Mouse (Mus musculus) embryonic facial prominence, embryonic 13.5 days (tissue): ENCODE measurements around the gene Arid1b. TPM values are rescaled to one million over a fixed set of nuclear protein-coding genes. Genes with fewer than 3 reads are reported as not detected.

Experiments used
- ATAC-seq: fragments of 200-750 bp; cut with Nextera tagmentation; 2 replicates; pipeline ENCODE4 v1.8.0; 2017; ENCODE audit warnings: low read depth; ENCODE audit not compliant: insufficient number of reproducible peaks, insufficient read depth, low FRiP score, low TSS enrichment
- H3K27ac ChIP-seq: fragments of 300-500 bp; sonication (generic); 2 replicates; pipeline ENCODE4 v1.5.1; 2015; ENCODE audit warnings: moderate library complexity, mild to moderate bottlenecking, inconsistent platforms
- H3K27me3 ChIP-seq: fragments of 300-500 bp; sonication (generic); 2 replicates; pipeline ENCODE4 v1.6.1; 2015; ENCODE audit warnings: mild to moderate bottlenecking, inconsistent platforms
- H3K36me3 ChIP-seq: fragments of 300-500 bp; sonication (generic); 2 replicates; pipeline ENCODE4 v1.6.1; 2015; ENCODE audit warnings: mild to moderate bottlenecking, inconsistent platforms
- H3K4me1 ChIP-seq: fragments of 300-500 bp; sonication (generic); 2 replicates; pipeline ENCODE4 v1.6.1; 2015; ENCODE audit warnings: inconsistent platforms
- H3K4me2 ChIP-seq: fragments of 300-500 bp; sonication (generic); 2 replicates; pipeline ENCODE4 v1.6.1; 2015; ENCODE audit warnings: moderate library complexity, mild to moderate bottlenecking, inconsistent platforms
- H3K4me3 ChIP-seq: fragments of 300-500 bp; sonication (generic); 2 replicates; pipeline ENCODE4 v1.5.1; 2015; ENCODE audit warnings: mild to moderate bottlenecking, inconsistent platforms
- H3K9ac ChIP-seq: fragments of 300-500 bp; sonication (generic); 2 replicates; pipeline ENCODE4 v1.6.1; 2015; ENCODE audit warnings: mild to moderate bottlenecking, inconsistent platforms
- H3K9me3 ChIP-seq: fragments of 300-500 bp; sonication (generic); 2 replicates; pipeline ENCODE4 v1.6.1; 2016; ENCODE audit warnings: inconsistent platforms
- WGBS: fragments of 180-500 bp; shearing (Covaris S2); methylation state at CpG from one replicate; pipeline ENCODE4 v1.1.7; 2015; ENCODE audit warnings: mixed read lengths; 5-methylcytosine and 5-hydroxymethylcytosine counted together
- polyA plus RNA-seq: library from polyadenylated mRNA; unstranded; fragments of >200 nt; fragmentation: Nextera tagmentation; extraction: Ambion mirVana; gene quantifications from 2 replicates; pipeline ENCODE4 v1.2.1, GENCODE M21; 2015

Arid1b gene
- polyA plus RNA-seq, 1 experiment from 2014 or later = 13.0 TPM

- H3K4me3 ChIP-seq = no peak overlapping the region
- no peak overlapping the region for H3K27ac ChIP-seq
- no peaks in the 10 kb centered on the region for H3K9me3 ChIP-seq
- H3K9ac ChIP-seq = no peak overlapping the region
- peaks cover 19% of the 10 kb centered on the region for H3K36me3 ChIP-seq
- no peaks in the 10 kb centered on the region for H3K27me3 ChIP-seq
- ATAC-seq = no peak
- H3K4me2 ChIP-seq = no peak overlapping the region
- 86% methylated on average over 5 of the region's 5 CpGs for WGBS
- peaks cover 16% of the 10 kb centered on the region for H3K4me1 ChIP-seq
Measured at GRCm38 (mm10) chr17:5045613-5046012, 51.5 kb downstream of the Arid1b start.

DNA sequence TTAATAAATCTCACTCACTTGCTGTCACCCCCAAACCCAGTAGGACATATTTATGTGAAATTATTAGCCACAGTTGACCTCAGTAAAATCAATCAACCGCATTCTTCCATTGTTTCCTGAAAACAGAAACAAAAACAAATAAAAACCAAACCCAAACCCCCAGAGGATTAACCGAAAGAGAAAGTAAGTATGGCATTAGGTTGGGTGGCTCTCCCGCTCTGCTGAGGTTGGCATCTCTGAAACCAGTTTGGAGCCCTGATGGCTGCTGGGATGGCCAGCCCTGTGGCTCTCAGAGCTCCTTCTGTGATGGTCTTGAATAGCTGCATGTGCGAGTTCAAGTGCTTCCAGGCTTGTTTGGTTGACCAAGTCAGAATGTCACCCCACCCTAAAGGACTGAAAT lies 53.2 kb downstream of the Arid1b start:
- H3K9ac ChIP-seq = no peak overlapping the region
- no peaks in the 10 kb centered on the region for H3K9me3 ChIP-seq
- WGBS = 94% methylated on average over 4 of the region's 4 CpGs
- H3K4me3 ChIP-seq = no peak overlapping the region
- H3K4me1 ChIP-seq = peaks cover 31% of the 10 kb centered on the region
- no peak overlapping the region for H3K27ac ChIP-seq
- ATAC-seq = no peak
- peaks cover 2% of the 10 kb centered on the region; the same call in 1 of the 2 replicates for H3K36me3 ChIP-seq
- no peaks in the 10 kb centered on the region for H3K27me3 ChIP-seq
- no peak overlapping the region for H3K4me2 ChIP-seq

GRCm38 (mm10) chr17:5050266-5050665 lies 56.1 kb downstream of the Arid1b start:
- H3K4me2 ChIP-seq = no peak overlapping the region
- peaks cover 44% of the 10 kb centered on the region for H3K4me1 ChIP-seq
- no peaks in the 10 kb centered on the region for H3K9me3 ChIP-seq
- 59% methylated on average over 8 of the region's 8 CpGs for WGBS
- H3K27me3 ChIP-seq = no peaks in the 10 kb centered on the region
- ATAC-seq = no peak
- H3K36me3 ChIP-seq = peaks cover 8% of the 10 kb centered on the region; the same call in 1 of the 2 replicates
- H3K9ac ChIP-seq = no peak overlapping the region
- H3K4me3 ChIP-seq = no peak overlapping the region
- H3K27ac ChIP-seq = no peak overlapping the region

GRCm38 (mm10) chr17:5050970-5051530 lies 56.9 kb downstream of the Arid1b start:
- no peak for ATAC-seq
- peaks cover 46% of the 10 kb centered on the region for H3K4me1 ChIP-seq
- WGBS = 84% methylated on average over 7 of the region's 7 CpGs
- H3K27ac ChIP-seq = no peak overlapping the region
- peaks cover 8% of the 10 kb centered on the region; the same call in 1 of the 2 replicates for H3K36me3 ChIP-seq
- H3K4me3 ChIP-seq = no peak overlapping the region
- H3K4me2 ChIP-seq = no peak overlapping the region
- H3K27me3 ChIP-seq = no peaks in the 10 kb centered on the region
- H3K9ac ChIP-seq = no peak overlapping the region
- H3K9me3 ChIP-seq = no peaks in the 10 kb centered on the region

DNA sequence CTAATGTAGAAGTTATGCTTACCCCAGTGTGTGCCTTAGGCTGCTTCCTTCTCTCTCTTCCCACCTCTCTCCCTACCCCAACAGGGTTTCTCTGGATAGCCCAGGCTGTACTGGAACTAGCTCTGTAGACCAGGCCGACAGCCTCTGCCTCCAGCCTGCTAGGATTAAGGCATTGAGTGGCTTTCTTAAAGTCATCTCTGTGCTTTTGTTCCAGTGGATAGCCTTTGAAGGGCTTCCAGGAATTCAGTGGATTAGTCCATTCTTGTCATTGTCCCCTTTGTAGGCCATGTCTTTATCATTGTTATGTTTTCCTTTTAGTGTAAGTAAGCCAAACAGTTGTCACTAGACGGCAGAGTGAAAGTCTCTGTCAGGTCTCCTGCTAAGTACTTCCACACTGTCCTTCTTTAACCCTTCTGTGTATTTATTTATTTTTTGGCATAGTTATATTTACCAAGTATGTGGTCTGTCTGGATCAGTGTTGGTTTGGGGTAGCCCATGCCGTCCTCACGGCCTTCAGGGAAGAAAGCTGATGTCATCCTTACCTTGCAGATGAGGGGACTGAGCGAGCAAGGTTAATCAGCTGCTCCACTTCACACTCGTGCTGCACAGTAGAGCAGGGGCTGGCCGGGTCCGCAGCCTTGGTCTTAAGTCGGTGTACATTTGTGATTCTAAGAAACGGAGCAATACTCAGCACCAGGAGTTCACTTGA lies 58.1 kb downstream of the Arid1b start:
- no peak overlapping the region for H3K27ac ChIP-seq
- H3K36me3 ChIP-seq = peaks cover 8% of the 10 kb centered on the region; the same call in 1 of the 2 replicates
- H3K27me3 ChIP-seq = no peaks in the 10 kb centered on the region
- no peak overlapping the region for H3K4me3 ChIP-seq
- peaks cover 58% of the 10 kb centered on the region for H3K4me1 ChIP-seq
- WGBS = 76% methylated on average over 10 of the region's 10 CpGs
- no peak for ATAC-seq
- no peaks in the 10 kb centered on the region for H3K9me3 ChIP-seq
- no peak overlapping the region for H3K9ac ChIP-seq
- no peak overlapping the region for H3K4me2 ChIP-seq

- Histone ChIP-seq H3K4me3 (no peak overlapping the region), H3K9ac (no peak overlapping the region), H3K27me3 (no peaks in the 10 kb centered on the region), H3K9me3 (no peaks in the 10 kb centered on the region), H3K27ac (no peak overlapping the region), H3K4me1 (peaks cover 58% of the 10 kb centered on the region), H3K4me2 (no peak overlapping the region), H3K36me3 (peaks cover 8% of the 10 kb centered on the region; the same call in 1 of the 2 replicates)
- WGBS = 86% methylated on average over 4 of the region's 4 CpGs
- no peak for ATAC-seq
Measured at GRCm38 (mm10) chr17:5052800-5053179, 58.7 kb downstream of the Arid1b start.

DNA sequence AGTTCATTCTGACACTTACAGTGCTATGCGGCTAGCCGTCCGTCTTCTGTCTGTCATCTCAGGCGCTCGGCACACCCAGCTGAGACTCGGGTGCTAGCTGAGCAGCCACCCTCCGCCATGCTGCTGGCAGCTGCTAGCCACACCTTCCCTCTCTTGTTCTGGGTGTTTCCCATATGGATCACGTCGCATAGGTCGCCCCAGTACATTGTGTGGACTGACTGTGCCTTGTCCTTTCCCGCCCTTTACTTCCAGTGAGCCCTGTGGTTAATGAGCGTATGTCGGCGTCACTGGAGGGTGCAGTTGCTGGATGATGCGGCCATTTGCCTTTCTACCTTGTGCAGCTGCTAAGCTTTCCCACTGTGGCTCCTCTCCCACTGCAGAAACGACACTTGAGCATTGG lies 59.1 kb downstream of the Arid1b start:
- Histone ChIP-seq H3K27me3 (no peaks in the 10 kb centered on the region), H3K4me1 (peaks cover 58% of the 10 kb centered on the region), H3K36me3 (peaks cover 8% of the 10 kb centered on the region; the same call in 1 of the 2 replicates), H3K9ac (no peak overlapping the region), H3K4me2 (no peak overlapping the region), H3K4me3 (no peak overlapping the region), H3K27ac (no peak overlapping the region), H3K9me3 (no peaks in the 10 kb centered on the region)
- ATAC-seq = no peak
- 81% methylated on average over 16 of the region's 16 CpGs for WGBS

DNA sequence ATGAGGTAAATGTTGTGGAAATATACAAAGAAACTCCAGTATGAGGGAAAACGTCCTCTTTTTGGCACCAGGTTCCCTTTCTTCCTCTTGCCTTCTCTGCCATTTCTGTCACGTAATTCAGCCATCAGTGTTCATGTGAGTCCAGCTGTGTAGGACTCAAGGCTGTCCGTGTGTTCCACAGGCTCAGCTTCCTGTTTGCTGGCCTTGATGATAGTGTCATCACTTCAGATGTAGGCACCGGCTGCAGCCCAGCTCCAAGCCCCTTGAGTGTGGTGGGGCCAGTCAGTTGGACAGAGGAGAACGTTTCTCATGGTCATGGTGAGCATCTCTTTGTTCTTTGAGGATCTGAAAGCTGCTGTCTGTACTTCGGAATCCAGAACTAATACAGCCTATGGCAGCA lies 61.3 kb downstream of the Arid1b start:
- Histone ChIP-seq H3K4me2 (no peak overlapping the region), H3K36me3 (peaks cover 8% of the 10 kb centered on the region; the same call in 1 of the 2 replicates), H3K9me3 (no peaks in the 10 kb centered on the region), H3K4me1 (peaks cover 70% of the 10 kb centered on the region), H3K27me3 (no peaks in the 10 kb centered on the region), H3K9ac (no peak overlapping the region), H3K4me3 (no peak overlapping the region), H3K27ac (no peak overlapping the region)
- 79% methylated on average over 6 of the region's 6 CpGs for WGBS
- no peak for ATAC-seq

DNA sequence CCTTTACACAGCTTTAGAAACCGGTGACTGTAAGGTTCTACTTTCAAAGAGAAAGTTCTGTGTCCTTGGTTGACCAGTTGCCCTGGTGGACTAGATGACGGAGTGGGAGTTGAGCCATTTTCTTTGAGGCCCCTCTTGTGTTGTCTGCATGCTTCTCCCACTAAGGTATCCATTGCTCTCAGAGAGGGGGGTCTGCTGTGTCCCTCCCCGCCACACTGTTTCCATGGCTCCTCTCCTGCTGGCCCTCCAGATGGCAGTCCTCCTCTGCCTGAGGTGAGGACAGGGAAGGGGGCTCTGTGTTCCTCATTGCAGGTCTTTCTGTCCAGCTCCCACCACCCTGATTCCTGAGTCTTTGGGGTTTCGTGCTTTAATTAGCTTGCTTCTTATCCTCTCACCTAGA lies 62.5 kb downstream of the Arid1b start:
- Histone ChIP-seq H3K9ac (no peak overlapping the region), H3K27me3 (no peaks in the 10 kb centered on the region), H3K36me3 (peaks cover 8% of the 10 kb centered on the region; the same call in 1 of the 2 replicates), H3K4me3 (no peak overlapping the region), H3K27ac (no peak overlapping the region), H3K4me2 (no peak overlapping the region), H3K9me3 (no peaks in the 10 kb centered on the region), H3K4me1 (peaks cover 68% of the 10 kb centered on the region)
- 76% methylated on average over 4 of the region's 4 CpGs for WGBS
- no peak for ATAC-seq

- H3K4me3 ChIP-seq = no peak overlapping the region
- ATAC-seq = no peak
- H3K36me3 ChIP-seq = peaks cover 8% of the 10 kb centered on the region; the same call in 1 of the 2 replicates
- H3K27ac ChIP-seq = peak overlapping the region; percentile 18; the same call in 1 of the 2 replicates
- 0 out of 2 replicates have a peak overlapping the region, but pooled peaks have one; percentile 1 for H3K9ac ChIP-seq
- 18% methylated on average over 4 of the region's 4 CpGs for WGBS
- no peaks in the 10 kb centered on the region for H3K27me3 ChIP-seq
- H3K4me1 ChIP-seq = peaks cover 68% of the 10 kb centered on the region
- H3K9me3 ChIP-seq = no peaks in the 10 kb centered on the region
- H3K4me2 ChIP-seq = no peak overlapping the region
Measured at GRCm38 (mm10) chr17:5057286-5057685, 63.2 kb downstream of the Arid1b start.

GRCm38 (mm10) chr17:5057944-5058720 lies 64.0 kb downstream of the Arid1b start:
- peaks cover 4% of the 10 kb centered on the region; the same call in 1 of the 2 replicates for H3K36me3 ChIP-seq
- H3K4me2 ChIP-seq = peak overlapping the region; percentile 37
- H3K9me3 ChIP-seq = no peaks in the 10 kb centered on the region
- H3K9ac ChIP-seq = peak overlapping the region; percentile 27; the same call in 1 of the 2 replicates
- WGBS = 7% methylated on average over 10 of the region's 10 CpGs
- no peak overlapping the region for H3K4me3 ChIP-seq
- H3K4me1 ChIP-seq = peaks cover 64% of the 10 kb centered on the region
- no peaks in the 10 kb centered on the region for H3K27me3 ChIP-seq
- no peak; the same call in 1 of the 2 replicates for ATAC-seq
- peak overlapping the region; percentile 71 for H3K27ac ChIP-seq
